Mouse (Mus musculus): ENCODE measurements around the gene Gpr39. TPM values are rescaled to one million over a fixed set of nuclear protein-coding genes. Genes with fewer than 3 reads are reported as not detected.

Gene Gpr39
- polyA plus RNA-seq, 1 experiment from 2014 or later, result 1.6 TPM

GRCm38 (mm10) chr1:125920696-125921095, 243.9 kb downstream of the Gpr39 start:
- WGBS, result 88% methylated on average over 3 of the region's 3 CpGs
- Histone ChIP-seq H3K4me1 (ENCODE audit: control insufficient read depth in 2 of 2, insufficient read depth in 2 of 2, low read length in 2 of 2) (no peaks in the 10 kb centered on the region), H3K27me3 (ENCODE audit: control insufficient read depth, insufficient read depth, low read length) (no peaks in the 10 kb centered on the region), H3K9me3 (ENCODE audit: control insufficient read depth, low read length) (0 out of 2 replicates have a peak, but pooled peaks cover 3% of the 10 kb centered on the region), H3K4me2 (ENCODE audit: low read length) (no peak overlapping the region), H3K9ac (ENCODE audit: low read length) (no peak overlapping the region), H3K27ac (replicated peaks in 1 of 2; ENCODE audit: control insufficient read depth in 1 of 2, insufficient read depth in 1 of 2, low read depth in 2 of 2, low read length in 2 of 2) (no peak overlapping the region), H3K4me3 (ENCODE audit: control insufficient read depth in 1 of 2, insufficient read depth in 1 of 2, low read depth in 1 of 2, low read length in 2 of 2) (no peak overlapping the region), H3K36me3 (ENCODE audit: control insufficient read depth, insufficient read depth, low read length) (no peaks in the 10 kb centered on the region)
- ATAC-seq (ENCODE audit: insufficient number of reproducible peaks, insufficient read depth, low FRiP score, low read depth), result no peak

GRCm38 (mm10) chr1:125923062-125923461, 246.3 kb downstream of the Gpr39 start:
- 0 out of 2 replicates have a peak, but pooled peaks cover 3% of the 10 kb centered on the region for H3K9me3 ChIP-seq (ENCODE audit: control insufficient read depth, low read length)
- no peak overlapping the region for H3K27ac ChIP-seq (replicated peaks in 1 of 2; ENCODE audit: control insufficient read depth in 1 of 2, insufficient read depth in 1 of 2, low read depth in 2 of 2, low read length in 2 of 2)
- H3K4me3 ChIP-seq (ENCODE audit: control insufficient read depth in 1 of 2, insufficient read depth in 1 of 2, low read depth in 1 of 2, low read length in 2 of 2), result no peak overlapping the region
- H3K4me2 ChIP-seq (ENCODE audit: low read length), result no peak overlapping the region
- H3K9ac ChIP-seq (ENCODE audit: low read length), result no peak overlapping the region
- no peaks in the 10 kb centered on the region for H3K27me3 ChIP-seq (ENCODE audit: control insufficient read depth, insufficient read depth, low read length)
- no peaks in the 10 kb centered on the region for H3K36me3 ChIP-seq (ENCODE audit: control insufficient read depth, insufficient read depth, low read length)
- 67% methylated on average over 2 of the region's 2 CpGs for WGBS
- H3K4me1 ChIP-seq (ENCODE audit: control insufficient read depth in 2 of 2, insufficient read depth in 2 of 2, low read length in 2 of 2), result no peaks in the 10 kb centered on the region
- ATAC-seq (ENCODE audit: insufficient number of reproducible peaks, insufficient read depth, low FRiP score, low read depth), result no peak

Other genes with a start within 250 kb of the Gpr39 start
- 304 and 317 TPM in 2 replicates for gene Actr3, start 241.3 kb upstream of the Gpr39 start, polyA plus RNA-seq (2014; fragmentation: Nextera tagmentation; extraction: Ambion mirVana)
- gene Slc35f5, start 116.4 kb upstream of the Gpr39 start, polyA plus RNA-seq (2014; fragmentation: Nextera tagmentation; extraction: Ambion mirVana), result 88.4 and 89.9 TPM in 2 replicates
- 0.61 and 0.84 TPM in 2 replicates for gene Lypd1, start 236.1 kb downstream of the Gpr39 start, polyA plus RNA-seq (2014; fragmentation: Nextera tagmentation; extraction: Ambion mirVana)